Comparison of ENCODE assay signal across 25 mouse cellular contexts in genomic region chr11:4035916-4036315, GRCm38 (mm10). TPM values are rescaled to one million over a fixed set of nuclear protein-coding genes. Genes with fewer than 3 reads are reported as not detected.
DNase-seq lines count a peak whose midpoint lies in the region; ATAC-seq and TF ChIP-seq lines count a peak whose summit lies in the region.
"Had no signal": no experiment of that assay in that cellular context is flagged by ENCODE, and none has a peak within 500 bp of the region (broad histone marks: within the 10 kb centered on the region; RNA-seq: fewer than 3 reads in every experiment).

No protein-coding gene starts in this region.

- WGBS in intestine, embryonic 15.5 days = 81% methylated on average over 6 of the region's 6 CpGs
- WGBS in intestine, postnatal 0 days = 69% methylated on average over 6 of the region's 6 CpGs

- H3K27ac ChIP-seq in intestine, embryonic 15.5 days = no peak overlapping the region
- H3K27ac ChIP-seq in intestine, postnatal 0 days (ENCODE audit: low read depth, low read length) = no peak overlapping the region
- H3K27ac ChIP-seq: embryonic facial prominence, embryonic 12.5 days; forebrain, embryonic 12.5 days; heart, embryonic 15.5 days; hindbrain, embryonic 15.5 days; kidney, embryonic 15.5 days had no signal

- no peaks in the 10 kb centered on the region for H3K36me3 ChIP-seq in intestine, embryonic 15.5 days
- H3K36me3 ChIP-seq in intestine, postnatal 0 days (ENCODE audit: control insufficient read depth, insufficient read depth) = no peaks in the 10 kb centered on the region
- H3K36me3 ChIP-seq: embryonic facial prominence, embryonic 12.5 days; forebrain, embryonic 12.5 days; heart, embryonic 15.5 days; hindbrain, embryonic 15.5 days; kidney, embryonic 15.5 days had no signal

- H3K9me3 ChIP-seq in intestine, embryonic 15.5 days = no peaks in the 10 kb centered on the region
- no peaks in the 10 kb centered on the region for H3K9me3 ChIP-seq in intestine, postnatal 0 days (ENCODE audit: control insufficient read depth)
- H3K9me3 ChIP-seq: embryonic facial prominence, embryonic 12.5 days; forebrain, embryonic 12.5 days; heart, embryonic 15.5 days; hindbrain, embryonic 15.5 days; kidney, embryonic 15.5 days had no signal

- ATAC-seq in intestine, embryonic 15.5 days = 0 out of 2 replicates have a peak, but pooled peaks have one; percentile 12
- no peak for ATAC-seq in intestine, postnatal 0 days
- ATAC-seq: CD4-positive, CD25-positive, alpha-beta regulatory T cell, adult 4 months had no signal

- no peaks in the 10 kb centered on the region for H3K27me3 ChIP-seq in intestine, embryonic 15.5 days (replicated peaks)
- no peaks in the 10 kb centered on the region for H3K27me3 ChIP-seq in intestine, postnatal 0 days (replicated peaks; ENCODE audit: control insufficient read depth, insufficient read depth, low read length)
- H3K27me3 ChIP-seq: hindbrain, embryonic 15.5 days had no signal

- TF ChIP-seq CTCF in intestine, postnatal 0 days (IDR thresholded peaks at IDR 0.05; ENCODE audit: low read depth) = no peak

- H3K4me3 ChIP-seq in intestine, embryonic 15.5 days (replicated peaks) = no peak overlapping the region
- H3K4me3 ChIP-seq in intestine, postnatal 0 days (ENCODE audit: low read depth, low read length) = no peak overlapping the region
- H3K4me3 ChIP-seq: embryonic facial prominence, embryonic 12.5 days; forebrain, embryonic 12.5 days; heart, embryonic 15.5 days; hindbrain, embryonic 15.5 days; kidney, embryonic 15.5 days had no signal

- H3K9ac ChIP-seq in intestine, embryonic 15.5 days = no peak overlapping the region
- H3K9ac ChIP-seq in intestine, postnatal 0 days (ENCODE audit: low read depth, low read length) = no peak overlapping the region
- H3K9ac ChIP-seq: embryonic facial prominence, embryonic 12.5 days; forebrain, embryonic 12.5 days; heart, embryonic 15.5 days; hindbrain, embryonic 15.5 days; kidney, embryonic 15.5 days had no signal

- H3K4me1 ChIP-seq in intestine, embryonic 15.5 days (replicated peaks) = 0 out of 2 replicates have a peak, but pooled peaks cover 3% of the 10 kb centered on the region
- H3K4me1 ChIP-seq in intestine, postnatal 0 days (replicated peaks; ENCODE audit: control insufficient read depth, insufficient read depth, low read length) = no peaks in the 10 kb centered on the region
- H3K4me1 ChIP-seq: embryonic facial prominence, embryonic 12.5 days; forebrain, embryonic 12.5 days; heart, embryonic 15.5 days; hindbrain, embryonic 15.5 days; kidney, embryonic 15.5 days had no signal

- DNase-seq in lung, postnatal 10 days = peak; percentile 21
- DNase-seq in lung, postnatal 14 days = no peak
- DNase-seq in lung, postnatal 25 days (ENCODE audit: low spot score) = peak; percentile 82
- no peak for DNase-seq in frontal cortex, adult 2 months (ENCODE audit: extremely low spot score in 1 of 2, low spot score in 1 of 2)
- DNase-seq in thymus, postnatal 10 days (ENCODE audit: low spot score in 2 of 2) = no peak
- DNase-seq in thymus, postnatal 36 days = no peak
- DNase-seq: adrenal gland, adult 2 months; cerebellum, adult 18-20 months; cerebellum, postnatal 14 days; gastrocnemius, postnatal 36 days; layer of hippocampus, adult 9-11 months; midbrain, embryonic 14.5 days had no signal

- no peak overlapping the region for H3K4me2 ChIP-seq in intestine, embryonic 15.5 days (replicated peaks)
- H3K4me2 ChIP-seq in intestine, postnatal 0 days (replicated peaks; ENCODE audit: low read depth) = no peak overlapping the region
- H3K4me2 ChIP-seq: embryonic facial prominence, embryonic 12.5 days; forebrain, embryonic 12.5 days; heart, embryonic 15.5 days; hindbrain, embryonic 15.5 days; kidney, embryonic 15.5 days had no signal

RNA-seq across cellular contexts. Expression of gene Sec14l4, which starts 4.7 kb away (rescaled TPM):
- 0.52 and 0.63 TPM in 2 replicates for polyA plus RNA-seq in intestine, embryonic 15.5 days (2015; fragmentation: Nextera tagmentation; extraction: Ambion mirVana)
- polyA plus RNA-seq in intestine, postnatal 0 days (2015; fragmentation: Nextera tagmentation; extraction: Ambion mirVana) = 0.05 and 0.13 TPM in 2 replicates
- 0.08 and 0.30 TPM in 2 replicates for polyA plus RNA-seq in frontal cortex, adult 2 months (2012; rRNA removed)
- polyA plus RNA-seq: CD4-positive, CD25-positive, alpha-beta regulatory T cell, adult 4 months; embryonic facial prominence, embryonic 12.5 days; forebrain, embryonic 12.5 days; hindbrain, embryonic 15.5 days; kidney, embryonic 15.5 days; midbrain, embryonic 14.5 days; neural tube, embryonic 11.5 days had no signal

RNA-seq across cellular contexts. Expression of gene Sec14l3, which starts 28.7 kb away (rescaled TPM):
- not detected in 2 replicates for polyA plus RNA-seq in intestine, embryonic 15.5 days (2015; fragmentation: Nextera tagmentation; extraction: Ambion mirVana)
- not detected in 2 replicates for polyA plus RNA-seq in intestine, postnatal 0 days (2015; fragmentation: Nextera tagmentation; extraction: Ambion mirVana)
- polyA plus RNA-seq in frontal cortex, adult 2 months (2012; rRNA removed) = 0.40 and 2.2 TPM in 2 replicates
- polyA plus RNA-seq: adrenal gland, adult 2 months; CD4-positive, CD25-positive, alpha-beta regulatory T cell, adult 4 months; embryonic facial prominence, embryonic 12.5 days; intestine, embryonic 14.5 days; kidney, embryonic 15.5 days; large intestine, adult 2 months; limb, embryonic 14.5 days; neural tube, embryonic 11.5 days; urinary bladder, adult 2 months had no signal

RNA-seq across cellular contexts. Expression of gene Gal3st1, which starts 52.5 kb away (rescaled TPM):
- polyA plus RNA-seq in intestine, embryonic 15.5 days (2015; fragmentation: Nextera tagmentation; extraction: Ambion mirVana) = 26.0 and 27.0 TPM in 2 replicates
- polyA plus RNA-seq in intestine, postnatal 0 days (2015; fragmentation: Nextera tagmentation; extraction: Ambion mirVana) = 30.4 and 30.6 TPM in 2 replicates
- 25.5 and 26.8 TPM in 2 replicates for polyA plus RNA-seq in frontal cortex, adult 2 months (2012; rRNA removed)
- polyA plus RNA-seq: CD4-positive, CD25-positive, alpha-beta regulatory T cell, adult 4 months had no signal

RNA-seq across cellular contexts. Expression of gene Mtfp1, which starts 59.3 kb away (rescaled TPM):
- polyA plus RNA-seq in intestine, embryonic 15.5 days (2015; fragmentation: Nextera tagmentation; extraction: Ambion mirVana) = 32.2 and 37.0 TPM in 2 replicates
- 20.0 and 21.1 TPM in 2 replicates for polyA plus RNA-seq in intestine, postnatal 0 days (2015; fragmentation: Nextera tagmentation; extraction: Ambion mirVana)
- 112 and 119 TPM in 2 replicates for polyA plus RNA-seq in frontal cortex, adult 2 months (2012; rRNA removed)

RNA-seq across cellular contexts. Expression of gene 4930556J24Rik, which starts 59.3 kb away (rescaled TPM):
- not detected in 2 replicates for polyA plus RNA-seq in intestine, embryonic 15.5 days (2015; fragmentation: Nextera tagmentation; extraction: Ambion mirVana)
- polyA plus RNA-seq in intestine, postnatal 0 days (2015; fragmentation: Nextera tagmentation; extraction: Ambion mirVana) = 0.13 and 0.16 TPM in 2 replicates
- polyA plus RNA-seq in frontal cortex, adult 2 months (2012; rRNA removed) = 0.06 TPM in 1 of 2 replicates, not detected in the other
- polyA plus RNA-seq: adrenal gland, adult 2 months; CD4-positive, CD25-positive, alpha-beta regulatory T cell, adult 4 months; heart, embryonic 15.5 days; large intestine, adult 2 months; limb, embryonic 14.5 days; neural tube, embryonic 11.5 days had no signal

Comparison
In these comparisons a context has a peak if more than half of its experiments do, and no peak if none do; other contexts are left out.
1. DNase-seq: peak in lung, postnatal 10 days (single experiment) and lung, postnatal 25 days (single experiment); none in lung, postnatal 14 days (single experiment), frontal cortex, adult 2 months (0 of 2), thymus, postnatal 10 days (0 of 2) and thymus, postnatal 36 days (0 of 2).